Mouse (Mus musculus): ENCODE measurements around the gene Prph2.

Prph2 gene

DNA sequence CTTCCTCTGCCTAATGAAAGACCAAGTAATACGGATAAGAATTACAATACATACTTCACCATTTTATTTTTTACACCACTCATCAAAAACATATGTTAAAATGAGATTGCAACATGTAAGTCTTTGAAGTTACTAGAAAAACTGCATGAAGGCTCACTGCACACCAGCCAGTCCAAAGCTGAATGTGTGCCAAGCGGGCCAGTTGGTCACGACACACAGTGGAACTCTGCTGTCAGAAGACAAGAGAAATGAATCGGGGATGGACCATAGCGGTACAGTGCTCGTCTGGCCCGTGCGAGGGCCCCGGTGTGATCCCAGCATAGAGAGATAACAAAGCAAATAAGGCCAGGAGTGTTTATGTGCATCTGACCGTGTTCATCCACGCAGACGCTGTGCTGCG lies 52.9 kb downstream of the Prph2 start:
- no peak for DNase-seq (ENCODE audit: inconsistent ontology term)

DNA sequence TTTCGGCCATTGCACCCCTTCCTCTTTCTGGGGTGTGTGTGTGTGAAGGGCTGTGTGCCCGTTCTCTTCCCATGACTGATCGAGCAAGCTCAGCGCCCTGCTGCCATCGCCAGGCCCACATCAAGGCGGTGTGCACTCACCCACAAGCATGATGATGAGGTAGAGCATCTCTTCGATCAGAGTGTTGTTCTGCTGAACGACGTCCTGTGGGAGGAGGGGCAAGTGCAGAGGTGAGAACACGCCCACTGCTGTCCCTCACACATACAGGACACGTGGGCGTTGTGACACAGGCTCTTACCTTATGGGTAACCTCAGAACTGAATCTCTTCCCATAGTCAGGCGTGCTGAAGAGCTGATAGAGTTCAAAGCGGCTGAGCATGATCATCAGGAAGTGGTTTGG lies 56.6 kb downstream of the Prph2 start:
- DNase-seq (ENCODE audit: inconsistent ontology term) = no peak

DNA sequence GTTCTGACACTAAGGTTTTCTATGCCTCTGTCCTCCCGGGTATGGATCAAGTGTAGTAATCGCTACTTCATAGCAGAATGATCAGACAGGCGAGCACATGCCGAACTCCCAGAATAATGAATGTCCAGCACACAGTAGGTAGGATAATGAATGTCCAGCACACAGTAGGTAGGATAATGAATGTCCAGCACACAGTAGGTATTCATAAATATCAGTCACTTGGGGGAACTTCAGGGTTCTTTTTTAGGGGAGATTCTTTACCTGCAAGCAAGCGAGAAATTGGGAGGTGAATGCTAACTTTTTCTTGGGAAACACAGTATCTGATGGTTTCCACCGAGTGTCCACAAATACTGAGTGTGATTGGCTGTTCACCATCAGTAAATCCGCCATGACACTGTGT lies 62.3 kb downstream of the Prph2 start:
- DNase-seq (ENCODE audit: inconsistent ontology term) = no peak

All from Muller cell, postnatal 12 days (primary cell).